Mouse (Mus musculus): ENCODE data around the gene Pnma1. TPM values are rescaled to one million over a fixed set of nuclear protein-coding genes. Genes with fewer than 3 reads are reported as not detected.

The Pnma1 gene
- total RNA-seq (2014; rRNA removed; ENCODE audit: low replicate concordance) (1.5 TPM in 1 of 2 replicates, not detected in the other), polyA plus RNA-seq (2015; fragmentation: Nextera tagmentation; extraction: Ambion mirVana) (0.31 and 0.45 TPM in 2 replicates)

DNA sequence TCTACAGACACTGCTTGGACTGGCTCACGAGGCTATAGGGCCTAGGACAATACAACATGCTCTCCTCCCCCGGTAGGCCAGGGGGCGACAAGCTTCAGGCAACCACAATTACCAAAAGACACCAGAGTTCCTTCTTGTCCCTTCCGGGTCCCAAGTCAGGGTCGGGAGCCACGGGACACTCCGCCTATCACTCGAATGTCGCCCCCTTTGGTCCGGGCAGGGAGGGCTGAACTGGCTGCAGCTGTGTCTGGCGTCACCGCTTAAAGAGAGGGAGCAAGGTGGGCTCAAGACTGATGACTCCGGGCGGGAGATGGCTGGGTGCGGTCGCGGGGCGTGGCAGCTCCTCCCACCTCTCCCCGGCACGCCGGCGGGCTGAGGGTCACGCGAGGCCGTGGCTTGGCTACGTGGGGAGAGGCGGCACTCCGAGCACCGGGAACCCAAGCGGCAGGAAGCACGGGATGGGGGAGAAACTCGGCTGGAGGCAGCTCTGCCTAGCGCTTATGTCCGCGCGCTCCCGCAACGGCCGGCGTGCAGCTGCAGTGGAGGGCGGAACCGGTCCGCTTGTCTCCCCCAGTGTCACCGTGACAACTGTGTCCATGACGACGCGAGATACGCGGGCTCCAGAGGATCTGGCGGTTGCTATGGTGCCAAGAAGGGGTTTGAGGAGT lies at the start of gene Pnma1:
Gene Pnma1 (minus strand): TSS at position 536 of the 668 bp plus-strand sequence.
- TF ChIP-seq EP300 (IDR thresholded peaks at IDR 0.05; ENCODE audit: low read depth) (no peak), CTCF (IDR thresholded peaks at IDR 0.05; ENCODE audit: low read depth) (peak; percentile 61)
- DNase-seq (ENCODE audit: low spot score): peak; percentile 64
- peak within 1 kb of the TSS; percentile 48; the same call in 1 of the 2 replicates for H3K9ac ChIP-seq (replicated peaks; ENCODE audit: low read depth, low read length)
- H3K27me3 ChIP-seq (ENCODE audit: control insufficient read depth, insufficient read depth, low read length): no peaks in the 10 kb centered on the region
- H3K4me2 ChIP-seq (ENCODE audit: low read depth, low read length): peak within 1 kb of the TSS; percentile 84
- peaks cover 13% of the 10 kb centered on the region; the same call in 1 of the 2 replicates for H3K4me1 ChIP-seq (ENCODE audit: control insufficient read depth, insufficient read depth)
- peak within 1 kb of the TSS; percentile 54 for H3K4me3 ChIP-seq (ENCODE audit: low read depth, low read length)
- H3K36me3 ChIP-seq (replicated peaks; ENCODE audit: control insufficient read depth, insufficient read depth, low read length): peaks cover 22% of the 10 kb centered on the region
- 1% methylated on average over 50 of the region's 50 CpGs for WGBS
- H3K9me3 ChIP-seq (replicated peaks; ENCODE audit: control insufficient read depth, low read length): no peaks in the 10 kb centered on the region
- no peak within 1 kb of the TSS for H3K27ac ChIP-seq (ENCODE audit: low read depth)
- ATAC-seq (ENCODE audit: insufficient read depth, low read depth): peak; percentile 79

DNA sequence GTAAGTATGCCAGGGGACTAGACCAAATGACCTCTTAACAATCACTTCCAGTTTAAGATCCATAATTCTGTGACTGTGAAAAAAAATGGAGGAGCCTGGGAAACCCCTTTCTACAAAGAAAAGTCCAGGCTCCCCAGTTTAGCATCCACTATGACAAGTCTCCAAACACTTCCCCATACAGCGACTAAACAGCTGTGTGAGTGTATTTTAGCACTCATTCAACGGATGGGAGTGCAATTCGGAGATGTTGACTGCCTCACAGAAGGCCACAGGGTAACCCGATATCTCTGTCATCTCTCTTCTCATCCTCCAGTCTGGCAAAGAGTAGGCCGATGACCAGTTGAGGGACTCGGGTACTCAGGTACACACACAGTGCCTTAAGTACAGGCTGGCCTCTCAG lies 46.9 kb upstream of the Pnma1 start:
- WGBS: 66% methylated on average over 6 of the region's 6 CpGs
- ATAC-seq (ENCODE audit: insufficient read depth, low read depth) (no peak), DNase-seq (ENCODE audit: low spot score) (no peak)
- Histone ChIP-seq H3K4me1 (ENCODE audit: control insufficient read depth, insufficient read depth) (peaks cover 29% of the 10 kb centered on the region), H3K4me2 (ENCODE audit: low read depth, low read length) (no peak overlapping the region), H3K9ac (replicated peaks; ENCODE audit: low read depth, low read length) (no peak overlapping the region), H3K27me3 (ENCODE audit: control insufficient read depth, insufficient read depth, low read length) (no peaks in the 10 kb centered on the region), H3K4me3 (ENCODE audit: low read depth, low read length) (no peak overlapping the region), H3K36me3 (replicated peaks; ENCODE audit: control insufficient read depth, insufficient read depth, low read length) (no peaks in the 10 kb centered on the region), H3K9me3 (replicated peaks; ENCODE audit: control insufficient read depth, low read length) (no peaks in the 10 kb centered on the region), H3K27ac (ENCODE audit: low read depth) (no peak overlapping the region)
- no peak for TF ChIP-seq CTCF (IDR thresholded peaks at IDR 0.05; ENCODE audit: low read depth)

DNA sequence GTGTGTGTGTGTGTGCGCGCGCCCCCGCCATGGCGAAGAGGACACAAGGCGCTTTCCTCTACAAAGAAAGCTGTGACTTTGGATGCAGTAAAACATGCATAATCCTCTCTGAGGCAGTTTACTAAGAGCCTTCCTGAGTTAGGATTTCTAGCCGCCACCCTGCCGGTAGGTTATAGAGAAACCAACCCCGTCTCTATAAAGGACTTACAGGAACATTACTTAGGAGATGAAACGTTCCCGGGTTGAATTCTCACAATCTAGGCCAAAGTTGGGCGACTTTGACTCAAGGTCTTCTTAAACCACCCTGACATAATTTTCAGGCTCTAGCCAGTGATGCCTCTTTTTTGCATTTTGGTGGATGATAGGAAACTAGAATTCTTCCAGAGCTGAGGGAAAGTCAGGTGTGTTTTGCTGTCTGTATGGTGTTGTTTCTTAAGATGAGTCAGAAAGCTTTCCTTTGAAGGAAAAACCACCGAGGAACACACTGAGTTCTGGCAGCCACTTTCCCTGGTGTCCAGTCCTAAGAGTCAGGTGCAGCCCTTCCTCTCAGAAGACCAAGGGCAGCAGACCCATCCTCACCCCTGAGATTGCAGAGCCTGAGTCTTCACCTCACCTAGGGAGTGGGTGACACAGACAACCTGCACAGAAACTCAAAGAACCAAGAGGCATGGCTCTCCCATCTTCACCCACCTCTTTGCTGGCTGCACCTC lies 46.3 kb upstream of the Pnma1 start:
- H3K36me3 ChIP-seq (replicated peaks; ENCODE audit: control insufficient read depth, insufficient read depth, low read length): no peaks in the 10 kb centered on the region
- peak overlapping the region; percentile 95; the same call in 1 of the 2 replicates for H3K9ac ChIP-seq (replicated peaks; ENCODE audit: low read depth, low read length)
- peak overlapping the region; percentile 100 for H3K4me2 ChIP-seq (ENCODE audit: low read depth, low read length)
- ATAC-seq (ENCODE audit: insufficient read depth, low read depth) (no peak), DNase-seq (ENCODE audit: low spot score) (no peak)
- WGBS: 2% methylated on average over 13 of the region's 13 CpGs
- peak overlapping the region; percentile 99 for H3K27ac ChIP-seq (ENCODE audit: low read depth)
- TF ChIP-seq CTCF (IDR thresholded peaks at IDR 0.05; ENCODE audit: low read depth) (no peak), EP300 (IDR thresholded peaks at IDR 0.05; ENCODE audit: low read depth) (no peak)
- H3K27me3 ChIP-seq (ENCODE audit: control insufficient read depth, insufficient read depth, low read length): no peaks in the 10 kb centered on the region
- peak overlapping the region; percentile 81 for H3K4me3 ChIP-seq (ENCODE audit: low read depth, low read length)
- peaks cover 33% of the 10 kb centered on the region for H3K4me1 ChIP-seq (ENCODE audit: control insufficient read depth, insufficient read depth)
- no peaks in the 10 kb centered on the region for H3K9me3 ChIP-seq (replicated peaks; ENCODE audit: control insufficient read depth, low read length)

DNA sequence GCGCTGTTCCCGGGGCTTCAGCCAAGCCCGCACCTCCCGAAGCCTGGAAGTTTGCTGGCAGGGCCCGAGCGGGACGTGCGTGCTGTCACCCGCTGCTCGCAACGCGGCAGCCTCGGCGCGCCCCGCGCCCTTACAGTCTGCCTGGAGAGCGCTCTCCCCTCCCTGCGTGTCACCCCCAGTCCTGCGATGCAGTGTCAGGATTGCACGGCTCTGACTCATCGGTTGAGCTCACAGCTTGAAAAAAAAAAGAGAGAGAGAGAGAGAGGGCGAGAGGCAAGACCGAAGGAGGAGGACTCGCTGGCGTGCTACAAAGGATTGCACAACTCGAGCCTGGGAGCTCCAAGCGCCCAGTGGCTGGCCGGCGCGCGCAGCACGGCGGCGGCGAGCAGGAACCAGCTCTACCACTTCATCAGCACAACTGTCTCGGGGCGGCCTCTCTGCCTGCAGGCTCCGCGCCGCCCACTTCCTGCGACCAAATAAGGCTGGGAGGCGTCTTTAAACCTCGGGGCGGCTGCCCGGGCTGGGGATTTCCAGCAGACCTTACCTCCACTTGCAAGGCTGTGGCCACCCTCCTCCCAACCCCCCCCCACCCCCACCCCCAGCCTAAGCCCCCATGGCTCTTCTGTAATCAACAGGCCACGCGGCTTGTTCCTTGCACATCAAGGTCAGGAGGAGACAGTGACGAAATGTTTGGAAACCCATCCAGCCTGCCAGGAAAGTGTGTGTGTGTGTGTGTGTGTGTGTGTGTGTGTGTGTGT lies 45.5 kb upstream of the Pnma1 start:
- TF ChIP-seq EP300 (IDR thresholded peaks at IDR 0.05; ENCODE audit: low read depth) (0 out of 2 replicates have a peak, but pooled peaks have one; percentile 13), CTCF (IDR thresholded peaks at IDR 0.05; ENCODE audit: low read depth) (no peak)
- peak; percentile 88 for ATAC-seq (ENCODE audit: insufficient read depth, low read depth)

More for the DNA sequence above, 45.5 kb upstream of the Pnma1 start:
- H3K4me3 ChIP-seq (ENCODE audit: low read depth, low read length): peak overlapping the region; percentile 81
- peak; percentile 97 for DNase-seq (ENCODE audit: low spot score)
- H3K27ac ChIP-seq (ENCODE audit: low read depth): peak overlapping the region; percentile 99
- no peaks in the 10 kb centered on the region for H3K27me3 ChIP-seq (ENCODE audit: control insufficient read depth, insufficient read depth, low read length)
- H3K4me1 ChIP-seq (ENCODE audit: control insufficient read depth, insufficient read depth): peaks cover 38% of the 10 kb centered on the region
- peak overlapping the region; percentile 100 for H3K4me2 ChIP-seq (ENCODE audit: low read depth, low read length)
- H3K36me3 ChIP-seq (replicated peaks; ENCODE audit: control insufficient read depth, insufficient read depth, low read length): no peaks in the 10 kb centered on the region
- peak overlapping the region; percentile 95 for H3K9ac ChIP-seq (replicated peaks; ENCODE audit: low read depth, low read length)
- H3K9me3 ChIP-seq (replicated peaks; ENCODE audit: control insufficient read depth, low read length): no peaks in the 10 kb centered on the region
- WGBS: under 1% methylated on average over 48 of the region's 49 CpGs
